Mouse (Mus musculus): Measurements from ENCODE around the gene P4hb. TPM values are rescaled to one million over a fixed set of nuclear protein-coding genes. Genes with fewer than 3 reads are reported as not detected.
A peak's percentile ranks its signal among the peaks of the same experiment; 100 is the strongest.

The P4hb gene
- polyA plus RNA-seq, 1 experiment from 2014 or later, result 635 TPM

DNA sequence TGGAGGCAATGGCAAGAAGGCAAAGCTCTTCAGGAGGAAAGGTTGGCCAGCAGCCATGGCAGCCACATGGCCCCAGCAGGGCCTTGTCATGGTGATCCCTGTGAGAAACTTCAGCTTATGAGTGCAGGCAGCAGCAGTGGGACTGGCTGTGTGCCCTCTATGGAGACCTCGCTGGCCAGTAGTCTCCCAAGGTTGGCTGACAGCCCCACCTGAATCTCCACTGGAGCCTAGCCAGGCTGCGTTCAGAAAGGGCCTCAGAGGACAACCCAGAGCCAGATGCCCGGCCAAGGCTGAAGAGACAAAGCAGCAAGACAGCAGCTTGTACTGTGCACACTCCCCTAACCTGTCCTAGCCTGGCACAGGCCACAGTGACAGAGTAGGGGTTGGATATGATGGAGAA, 34.6 kb downstream of the P4hb start:
- Histone ChIP-seq H3K4me1 (replicated peaks) (peaks cover 19% of the 10 kb centered on the region), H3K27ac (replicated peaks) (peak overlapping the region; percentile 29; the same call in 1 of the 2 replicates), H3K9me3 (replicated peaks) (no peaks in the 10 kb centered on the region), H3K4me2 (no peak overlapping the region), H3K36me3 (replicated peaks) (peaks cover 12% of the 10 kb centered on the region; the same call in 1 of the 2 replicates), H3K9ac (no peak overlapping the region), H3K27me3 (peaks cover 18% of the 10 kb centered on the region), H3K4me3 (replicated peaks) (no peak overlapping the region)
- no peak for ATAC-seq (ENCODE audit: insufficient read depth)
- WGBS (ENCODE audit: insufficient replicate concordance), result 62% methylated on average over 3 of the region's 3 CpGs

DNA sequence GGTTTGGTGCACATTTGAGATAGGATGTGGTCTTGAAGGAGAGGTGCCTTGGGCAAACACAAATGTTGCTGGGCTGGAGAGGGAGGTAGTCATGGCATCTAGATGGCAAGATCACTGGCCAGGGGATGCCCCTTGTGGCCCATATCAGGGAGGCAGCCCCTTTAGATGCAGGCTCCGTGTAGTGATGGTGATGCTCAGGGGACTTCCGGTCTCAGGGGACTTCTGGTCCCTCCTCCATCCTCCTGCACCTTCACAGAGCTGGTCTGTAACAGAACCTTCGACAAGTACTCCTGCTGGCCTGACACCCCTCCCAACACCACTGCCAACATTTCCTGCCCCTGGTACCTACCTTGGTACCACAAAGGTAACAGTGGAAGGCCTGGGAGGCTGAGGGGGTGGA, 37.2 kb downstream of the P4hb start:
- Histone ChIP-seq H3K4me1 (replicated peaks) (peaks cover 20% of the 10 kb centered on the region), H3K9me3 (replicated peaks) (no peaks in the 10 kb centered on the region), H3K4me2 (no peak overlapping the region), H3K4me3 (replicated peaks) (no peak overlapping the region), H3K27me3 (peaks cover 45% of the 10 kb centered on the region), H3K27ac (replicated peaks) (no peak overlapping the region), H3K9ac (no peak overlapping the region), H3K36me3 (replicated peaks) (no peaks in the 10 kb centered on the region)
- ATAC-seq (ENCODE audit: insufficient read depth), result no peak
- 50% methylated on average over 3 of the region's 3 CpGs for WGBS (ENCODE audit: insufficient replicate concordance)

DNA sequence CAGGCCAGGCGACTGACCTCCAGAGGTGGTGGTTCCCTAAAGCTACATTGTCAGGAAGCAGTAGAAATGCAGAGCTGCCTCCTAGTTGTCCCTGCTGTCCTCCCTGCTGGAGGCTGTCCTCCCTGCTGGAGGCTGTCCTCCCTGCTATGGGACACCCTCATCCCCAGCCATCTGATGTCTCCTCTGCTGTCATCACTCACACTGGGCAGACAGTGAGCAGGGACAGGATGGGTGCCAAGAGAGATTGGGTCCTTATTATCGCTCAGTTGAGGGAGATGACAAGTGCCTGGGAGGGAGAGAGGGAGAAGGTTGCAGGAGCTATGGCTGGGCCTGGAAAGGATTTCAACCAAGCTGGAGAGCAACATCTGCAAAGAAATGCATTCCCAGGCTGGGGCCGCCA, 37.9 kb downstream of the P4hb start:
- Histone ChIP-seq H3K9ac (no peak overlapping the region), H3K27me3 (peaks cover 51% of the 10 kb centered on the region), H3K36me3 (replicated peaks) (no peaks in the 10 kb centered on the region), H3K4me2 (no peak overlapping the region), H3K9me3 (replicated peaks) (no peaks in the 10 kb centered on the region), H3K27ac (replicated peaks) (no peak overlapping the region), H3K4me3 (replicated peaks) (no peak overlapping the region), H3K4me1 (replicated peaks) (peaks cover 27% of the 10 kb centered on the region)
- WGBS (ENCODE audit: insufficient replicate concordance), result 49% methylated on average over 3 of the region's 3 CpGs
- ATAC-seq (ENCODE audit: insufficient read depth), result no peak

DNA sequence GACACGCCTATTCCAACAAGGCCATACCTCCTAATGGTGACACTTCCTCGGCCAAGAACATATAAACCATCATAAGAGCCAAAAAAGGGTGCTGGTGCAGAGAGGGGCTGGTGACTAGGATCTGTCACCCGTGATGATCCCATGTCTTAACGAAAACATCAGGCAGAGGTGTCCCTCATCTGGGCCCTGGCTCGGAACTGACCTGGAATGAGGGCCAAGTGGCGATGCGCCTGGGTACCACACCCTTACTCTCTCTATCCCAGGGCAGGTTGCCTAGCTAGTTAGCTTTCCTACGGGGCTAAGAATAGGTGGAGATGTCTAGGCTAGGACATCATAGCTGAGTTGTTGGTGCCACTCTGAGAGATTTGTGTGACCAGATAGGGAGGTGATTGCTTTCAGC, 39.0 kb downstream of the P4hb start:
- Histone ChIP-seq H3K9ac (no peak overlapping the region), H3K4me2 (no peak overlapping the region), H3K27ac (replicated peaks) (no peak overlapping the region), H3K36me3 (replicated peaks) (no peaks in the 10 kb centered on the region), H3K27me3 (peaks cover 62% of the 10 kb centered on the region), H3K4me3 (replicated peaks) (no peak overlapping the region), H3K9me3 (replicated peaks) (no peaks in the 10 kb centered on the region), H3K4me1 (replicated peaks) (peaks cover 19% of the 10 kb centered on the region)
- WGBS (ENCODE audit: insufficient replicate concordance), result 65% methylated on average over 8 of the region's 8 CpGs
- no peak for ATAC-seq (ENCODE audit: insufficient read depth)

DNA sequence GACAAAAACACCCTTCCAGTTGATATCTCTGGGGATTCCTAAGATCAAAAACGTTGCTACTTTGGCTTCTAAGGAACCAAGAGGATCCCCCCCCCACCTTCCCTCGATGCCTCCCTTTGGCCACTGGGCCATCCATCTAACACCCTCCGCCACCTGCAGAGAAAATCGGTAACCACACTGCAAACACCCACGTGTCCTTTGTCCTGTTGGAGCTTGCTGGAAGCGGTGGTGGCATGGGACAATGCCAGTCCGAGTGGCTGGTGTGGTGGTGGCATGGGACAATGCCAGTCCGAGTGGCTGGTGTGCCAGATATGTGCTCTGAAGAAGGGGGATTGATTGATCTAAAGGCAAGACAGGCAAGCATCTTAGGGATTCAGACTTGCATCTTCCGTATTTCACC, 41.4 kb downstream of the P4hb start:
- Histone ChIP-seq H3K4me1 (replicated peaks) (peaks cover 28% of the 10 kb centered on the region), H3K36me3 (replicated peaks) (no peaks in the 10 kb centered on the region), H3K4me2 (peak overlapping the region; percentile 59), H3K27ac (replicated peaks) (no peak overlapping the region), H3K27me3 (peaks cover 80% of the 10 kb centered on the region), H3K4me3 (replicated peaks) (peak overlapping the region; percentile 50), H3K9me3 (replicated peaks) (no peaks in the 10 kb centered on the region), H3K9ac (no peak overlapping the region)
- 24% methylated on average over 9 of the region's 9 CpGs for WGBS (ENCODE audit: insufficient replicate concordance)
- no peak for ATAC-seq (ENCODE audit: insufficient read depth)

DNA sequence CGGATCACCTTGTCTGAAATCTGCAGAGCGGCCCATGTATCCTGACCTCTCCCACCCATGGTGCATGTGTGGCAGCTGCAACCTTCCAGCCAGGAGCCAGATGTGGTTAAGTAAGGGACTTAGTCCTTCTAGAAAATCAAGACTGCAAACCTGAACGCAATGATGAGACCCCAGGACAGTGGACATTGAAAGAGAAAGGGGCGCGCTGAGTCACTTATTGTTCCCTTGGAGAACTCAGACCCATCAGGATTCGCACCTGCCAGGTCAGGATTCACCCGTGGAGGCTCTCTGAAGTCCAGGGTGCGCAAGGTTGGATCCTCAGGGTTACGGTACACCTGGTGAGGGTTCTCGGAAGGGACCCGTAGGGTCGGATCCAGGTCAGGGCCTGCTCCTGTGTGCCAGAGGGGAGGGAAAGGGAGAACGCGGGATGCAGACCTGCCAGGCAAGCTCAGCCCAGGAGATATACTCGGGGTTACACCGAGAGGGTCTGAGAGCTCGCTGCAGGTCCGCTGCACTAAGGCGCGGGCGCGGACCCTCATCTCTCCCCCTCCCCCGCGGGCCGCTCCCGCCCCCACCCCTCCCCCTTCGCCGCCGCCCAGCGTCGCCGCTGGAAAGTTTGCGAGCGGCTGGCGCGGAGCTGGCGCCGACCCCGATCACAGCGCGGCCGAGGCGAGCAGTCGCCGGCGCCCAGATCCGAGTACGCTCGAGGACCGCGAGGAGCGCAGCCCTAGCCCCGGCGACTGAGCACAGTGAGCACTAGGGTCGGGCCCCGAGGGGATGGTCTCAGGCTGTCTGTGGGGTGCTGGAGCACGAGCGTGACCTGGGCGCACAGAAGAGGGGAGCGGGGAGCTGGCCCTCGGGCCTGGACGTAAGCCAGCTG, 42.7 kb downstream of the P4hb start, which contains the start of gene Gcgr:
Gcgr (plus strand) TSS at position 615 of the 880 bp plus-strand sequence.
- peak within 1 kb of the TSS; percentile 74 for H3K27ac ChIP-seq (replicated peaks)
- peaks cover 80% of the 10 kb centered on the region for H3K27me3 ChIP-seq
- WGBS (ENCODE audit: insufficient replicate concordance), result 10% methylated on average over 62 of the region's 62 CpGs
- H3K4me3 ChIP-seq (replicated peaks), result peak within 1 kb of the TSS; percentile 50
- H3K4me1 ChIP-seq (replicated peaks), result peaks cover 28% of the 10 kb centered on the region
- no peaks in the 10 kb centered on the region for H3K9me3 ChIP-seq (replicated peaks)
- peak within 1 kb of the TSS; percentile 59 for H3K4me2 ChIP-seq
- H3K9ac ChIP-seq, result peak within 1 kb of the TSS; percentile 39
- H3K36me3 ChIP-seq (replicated peaks), result no peaks in the 10 kb centered on the region
- 0 out of 2 replicates have a peak, but pooled peaks have one; percentile 7 for ATAC-seq (ENCODE audit: insufficient read depth)

DNA sequence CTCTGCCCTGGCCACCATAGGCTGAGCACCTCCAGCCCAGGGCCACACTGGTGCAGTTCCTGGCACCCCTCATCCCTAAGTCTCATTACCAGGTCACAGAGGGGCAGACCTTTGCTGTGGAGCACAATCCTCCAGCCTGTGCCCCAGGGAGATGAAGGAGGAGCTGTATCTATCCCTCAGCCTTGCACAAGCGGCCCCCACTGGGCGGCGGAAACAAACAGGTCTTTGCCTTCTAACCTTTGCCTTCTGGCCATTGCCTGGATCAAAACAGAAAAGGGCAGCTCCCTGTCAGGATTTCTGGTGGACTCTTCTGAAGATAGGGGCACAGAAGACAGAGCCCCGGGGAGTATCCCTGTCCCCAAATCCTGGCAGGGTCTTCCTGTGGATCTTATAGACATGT, 44.1 kb downstream of the P4hb start:
- ATAC-seq (ENCODE audit: insufficient read depth), result 0 out of 2 replicates have a peak, but pooled peaks have one; percentile 44
- Histone ChIP-seq H3K4me1 (replicated peaks) (peaks cover 28% of the 10 kb centered on the region), H3K27me3 (peaks cover 66% of the 10 kb centered on the region), H3K9ac (no peak overlapping the region), H3K4me3 (replicated peaks) (no peak overlapping the region), H3K36me3 (replicated peaks) (no peaks in the 10 kb centered on the region), H3K27ac (replicated peaks) (peak overlapping the region; percentile 74), H3K9me3 (replicated peaks) (no peaks in the 10 kb centered on the region), H3K4me2 (no peak overlapping the region; the same call in 1 of the 2 replicates)
- WGBS (ENCODE audit: insufficient replicate concordance), result 71% methylated on average over 4 of the region's 4 CpGs

GRCm38 (mm10) chr11:120527690-120528354, 45.2 kb downstream of the P4hb start:
- no peak overlapping the region for H3K9ac ChIP-seq
- H3K36me3 ChIP-seq (replicated peaks), result no peaks in the 10 kb centered on the region
- H3K4me3 ChIP-seq (replicated peaks), result no peak overlapping the region
- peak overlapping the region; percentile 29; the same call in 1 of the 2 replicates for H3K27ac ChIP-seq (replicated peaks)
- H3K9me3 ChIP-seq (replicated peaks), result no peaks in the 10 kb centered on the region
- ATAC-seq (ENCODE audit: insufficient read depth), result no peak
- no peak overlapping the region; the same call in 1 of the 2 replicates for H3K4me2 ChIP-seq
- H3K4me1 ChIP-seq (replicated peaks), result peaks cover 28% of the 10 kb centered on the region
- peaks cover 55% of the 10 kb centered on the region for H3K27me3 ChIP-seq
- 40% methylated on average over 9 of the region's 9 CpGs for WGBS (ENCODE audit: insufficient replicate concordance)

GRCm38 (mm10) chr11:120525959-120526358, 47.1 kb downstream of the P4hb start:
- 61% methylated on average over 2 of the region's 2 CpGs for WGBS (ENCODE audit: insufficient replicate concordance)

GRCm38 (mm10) chr11:120522581-120522980, 50.5 kb downstream of the P4hb start:
- 0 out of 2 replicates have a peak, but pooled peaks cover 3% of the 10 kb centered on the region for H3K27me3 ChIP-seq
- H3K36me3 ChIP-seq (replicated peaks), result no peaks in the 10 kb centered on the region
- no peak overlapping the region for H3K4me2 ChIP-seq
- no peak for ATAC-seq (ENCODE audit: insufficient read depth)
- H3K27ac ChIP-seq (replicated peaks), result no peak overlapping the region
- 65% methylated on average over 8 of the region's 8 CpGs for WGBS (ENCODE audit: insufficient replicate concordance)
- H3K9ac ChIP-seq, result no peak overlapping the region
- H3K4me3 ChIP-seq (replicated peaks), result no peak overlapping the region
- H3K9me3 ChIP-seq (replicated peaks), result no peaks in the 10 kb centered on the region
- H3K4me1 ChIP-seq (replicated peaks), result peaks cover 41% of the 10 kb centered on the region

More at GRCm38 (mm10) chr11:120525959-120526358, 47.1 kb downstream of the P4hb start:
- Histone ChIP-seq H3K27ac (replicated peaks) (no peak overlapping the region), H3K9me3 (replicated peaks) (no peaks in the 10 kb centered on the region), H3K27me3 (peaks cover 37% of the 10 kb centered on the region), H3K4me2 (no peak overlapping the region), H3K9ac (no peak overlapping the region), H3K4me1 (replicated peaks) (peaks cover 35% of the 10 kb centered on the region), H3K36me3 (replicated peaks) (no peaks in the 10 kb centered on the region), H3K4me3 (replicated peaks) (no peak overlapping the region)
- ATAC-seq (ENCODE audit: insufficient read depth), result no peak

DNA sequence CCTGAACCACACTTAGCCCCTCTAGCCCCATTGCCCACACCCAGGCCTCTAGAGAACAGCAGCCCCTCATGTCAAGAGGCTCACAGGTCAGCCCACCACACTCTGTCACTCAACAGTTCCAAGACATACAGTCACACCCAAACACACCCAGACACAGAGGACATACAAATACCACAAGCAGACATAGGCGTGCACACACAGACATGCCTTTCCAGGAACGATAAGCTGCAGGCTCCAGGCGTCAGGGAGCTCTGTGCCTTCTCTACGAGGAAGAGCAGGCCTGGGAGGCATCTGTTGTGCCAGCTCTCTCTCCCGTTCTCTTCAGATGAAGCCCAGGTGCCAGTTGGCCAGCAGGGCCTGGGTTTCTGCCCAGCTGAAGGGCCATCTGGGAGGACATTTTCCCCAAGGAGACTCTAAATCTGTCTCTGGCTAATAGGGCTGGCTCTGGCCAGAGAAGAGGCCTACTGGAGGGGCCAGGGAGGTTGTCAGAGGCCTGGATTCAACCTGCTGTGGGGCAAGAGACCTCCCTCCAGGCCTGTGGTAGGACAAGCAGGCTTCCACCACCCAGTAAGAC, 52.0 kb downstream of the P4hb start:
- Histone ChIP-seq H3K9ac (no peak overlapping the region), H3K4me2 (peak overlapping the region; percentile 44), H3K9me3 (replicated peaks) (no peaks in the 10 kb centered on the region), H3K27ac (replicated peaks) (peak overlapping the region; percentile 77), H3K4me1 (replicated peaks) (peaks cover 40% of the 10 kb centered on the region), H3K4me3 (replicated peaks) (no peak overlapping the region), H3K27me3 (no peaks in the 10 kb centered on the region), H3K36me3 (replicated peaks) (no peaks in the 10 kb centered on the region)
- peak; percentile 81 for ATAC-seq (ENCODE audit: insufficient read depth)
- WGBS (ENCODE audit: insufficient replicate concordance), result 36% methylated on average over 5 of the region's 5 CpGs

Measured in liver, embryonic 15.5 days (tissue).